Mouse (Mus musculus) midbrain, embryonic 12.5 days (tissue): ENCODE data around the gene Nck1. TPM values are rescaled to one million over a fixed set of nuclear protein-coding genes. Genes with fewer than 3 reads are reported as not detected.

Source experiments
- polyA plus RNA-seq: library from polyadenylated mRNA; unstranded; fragments of >200 nt; fragmentation: Nextera tagmentation; extraction: Ambion mirVana; gene quantifications from 2 replicates; pipeline ENCODE4 v1.2.1, GENCODE M21; 2016

Gene Nck1
- polyA plus RNA-seq, 1 experiment from 2014 or later, result 66.2 TPM

Other genes with a start within 250 kb of the Nck1 start
- gene Il20rb, start 59.3 kb downstream of the Nck1 start, polyA plus RNA-seq, result 0.97 and 1.4 TPM in 2 replicates
- 6.7 and 8.9 TPM in 2 replicates for gene Slc35g2, start 25.0 kb upstream of the Nck1 start, polyA plus RNA-seq
- gene Stag1, start 51.7 kb upstream of the Nck1 start, polyA plus RNA-seq, result 57.0 and 63.6 TPM in 2 replicates